Comparison of ENCODE assay signal across 31 mouse cellular contexts in genomic region chr13:73932201-73932600, GRCm38 (mm10). TPM values are rescaled to one million over a fixed set of nuclear protein-coding genes. Genes with fewer than 3 reads are reported as not detected.
DNase-seq lines count a peak whose midpoint lies in the region; ATAC-seq lines count a peak whose summit lies in the region.
"Had no signal": no experiment of that assay in that cellular context is flagged by ENCODE, and none has a peak within 500 bp of the region (broad histone marks: within the 10 kb centered on the region; RNA-seq: fewer than 3 reads in every experiment).

No protein-coding gene starts in this region.

- H3K9ac ChIP-seq in heart, embryonic 13.5 days = 0 out of 2 replicates have a peak overlapping the region, but pooled peaks have one; percentile 21
- no peak overlapping the region for H3K9ac ChIP-seq in hindbrain, embryonic 14.5 days
- H3K9ac ChIP-seq: embryonic facial prominence, embryonic 12.5 days; forebrain, embryonic 12.5 days had no signal

- peaks cover 8% of the 10 kb centered on the region for H3K4me1 ChIP-seq in heart, embryonic 13.5 days
- peaks cover 4% of the 10 kb centered on the region for H3K4me1 ChIP-seq in hindbrain, embryonic 14.5 days (replicated peaks; ENCODE audit: control insufficient read depth, insufficient read depth, low read length)

- no peak overlapping the region for H3K27ac ChIP-seq in heart, embryonic 13.5 days (replicated peaks)
- no peak overlapping the region for H3K27ac ChIP-seq in hindbrain, embryonic 14.5 days
- H3K27ac ChIP-seq: embryonic facial prominence, embryonic 10.5 days; embryonic facial prominence, embryonic 12.5 days; forebrain, embryonic 10.5 days; forebrain, embryonic 12.5 days had no signal

- H3K36me3 ChIP-seq in heart, embryonic 13.5 days = peaks cover 77% of the 10 kb centered on the region
- peaks cover 33% of the 10 kb centered on the region for H3K36me3 ChIP-seq in hindbrain, embryonic 14.5 days (replicated peaks; ENCODE audit: control insufficient read depth, insufficient read depth)

- no peaks in the 10 kb centered on the region for H3K9me3 ChIP-seq in heart, embryonic 13.5 days
- H3K9me3 ChIP-seq in hindbrain, embryonic 14.5 days (ENCODE audit: control insufficient read depth, low read length) = no peaks in the 10 kb centered on the region
- H3K9me3 ChIP-seq: embryonic facial prominence, embryonic 10.5 days; embryonic facial prominence, embryonic 12.5 days; forebrain, embryonic 10.5 days; forebrain, embryonic 12.5 days; G1E had no signal

- intact Hi-C loops in heart, postnatal 14 days (cut with DNase I) = no loop called here

- 84% methylated on average over 10 of the region's 10 CpGs for WGBS in heart, embryonic 13.5 days
- WGBS in hindbrain, embryonic 14.5 days = 91% methylated on average over 10 of the region's 10 CpGs

- no peak for ATAC-seq in heart, embryonic 13.5 days (ENCODE audit: extremely low read depth, insufficient number of reproducible peaks, low FRiP score, low TSS enrichment)
- ATAC-seq in hindbrain, embryonic 14.5 days (ENCODE audit: low FRiP score) = no peak
- ATAC-seq: activated CD4-positive, CD25-positive, alpha-beta regulatory T cell, adult 4 months; CD4-positive, CD25-positive, alpha-beta regulatory T cell, adult 4 months; forebrain, embryonic 14.5 days; forebrain, embryonic 16.5 days; Patski had no signal

- H3K4me2 ChIP-seq in heart, embryonic 13.5 days = no peak overlapping the region
- H3K4me2 ChIP-seq in hindbrain, embryonic 14.5 days (replicated peaks) = no peak overlapping the region
- H3K4me2 ChIP-seq: embryonic facial prominence, embryonic 12.5 days; forebrain, embryonic 12.5 days had no signal

- DNase-seq in heart, adult 11 months = peak; percentile 82
- no peak for DNase-seq in heart, adult 9 months (ENCODE audit: low spot score in 2 of 2)
- DNase-seq in heart, postnatal 14 days = no peak
- peak; percentile 7 for DNase-seq in ovary, postnatal 36 days (ENCODE audit: low spot score)
- DNase-seq in ovary, postnatal 14 days (ENCODE audit: low spot score) = no peak
- peak; percentile 30 for DNase-seq in fat pad, adult 2 months (ENCODE audit: extremely low read depth, low read depth, low spot score)
- no peak for DNase-seq in hindbrain, embryonic 14.5 days (ENCODE audit: low spot score)
- DNase-seq: adrenal gland, adult 8-10 months; adrenal gland, postnatal 14 days; adrenal gland, postnatal 36 days; B cell, adult 2 months; cerebellum, adult 11-12 months; cerebellum, adult 2 months; cerebellum, adult 9-10 months; cerebellum, postnatal 10 days; cerebellum, postnatal 25 days had no signal

- no peak overlapping the region for H3K4me3 ChIP-seq in heart, embryonic 13.5 days
- no peak overlapping the region for H3K4me3 ChIP-seq in hindbrain, embryonic 14.5 days (replicated peaks; ENCODE audit: low read length)
- H3K4me3 ChIP-seq: embryonic facial prominence, embryonic 10.5 days; embryonic facial prominence, embryonic 12.5 days; forebrain, embryonic 10.5 days; forebrain, embryonic 12.5 days had no signal

- H3K27me3 ChIP-seq in heart, embryonic 13.5 days (replicated peaks) = no peaks in the 10 kb centered on the region
- H3K27me3 ChIP-seq in hindbrain, embryonic 14.5 days (ENCODE audit: control insufficient read depth, insufficient read depth, low read length) = no peaks in the 10 kb centered on the region
- H3K27me3 ChIP-seq: CH12.LX; embryonic facial prominence, embryonic 12.5 days; forebrain, embryonic 12.5 days; Patski had no signal

RNA-seq across cellular contexts. Expression of gene Trip13, which starts 5.4 kb away (rescaled TPM):
- 32.0 and 35.2 TPM in 2 replicates for polyA plus RNA-seq in heart, embryonic 13.5 days (2015; fragmentation: Nextera tagmentation; extraction: Ambion mirVana)
- 1 to 10 TPM in 1 of 2 experiments, under 1 TPM in 1; 0.62 to 1.4 TPM for total RNA-seq in heart, postnatal 14 days (2021)
- polyA plus RNA-seq in hindbrain, embryonic 14.5 days (2014; fragmentation: Nextera tagmentation; extraction: Ambion mirVana) = 10.0 and 11.7 TPM in 2 replicates

RNA-seq across cellular contexts. Expression of gene Brd9, which starts 5.4 kb away (rescaled TPM):
- polyA plus RNA-seq in heart, embryonic 13.5 days (2015; fragmentation: Nextera tagmentation; extraction: Ambion mirVana) = 37.4 and 38.7 TPM in 2 replicates
- total RNA-seq in heart, postnatal 14 days (2021) = 10 to 100 TPM; 23.3 to 24.8 TPM
- 80.6 and 86.8 TPM in 2 replicates for polyA plus RNA-seq in hindbrain, embryonic 14.5 days (2014; fragmentation: Nextera tagmentation; extraction: Ambion mirVana)

RNA-seq across cellular contexts. Expression of gene Zdhhc11, which starts 31.4 kb away (rescaled TPM):
- polyA plus RNA-seq in heart, embryonic 13.5 days (2015; fragmentation: Nextera tagmentation; extraction: Ambion mirVana) = not detected in 2 replicates
- total RNA-seq in heart, postnatal 14 days (2021) = not detected
- polyA plus RNA-seq in hindbrain, embryonic 14.5 days (2014; fragmentation: Nextera tagmentation; extraction: Ambion mirVana) = not detected in 2 replicates
- total RNA-seq: adrenal gland, adult 18-20 months; adrenal gland, adult 8-10 months; adrenal gland, postnatal 14 days; adrenal gland, postnatal 36 days; CH12.LX; G1E had no signal
- polyA plus RNA-seq: activated CD4-positive, CD25-positive, alpha-beta regulatory T cell, adult 4 months; CD4-positive, CD25-positive, alpha-beta regulatory T cell, adult 4 months; cerebellum, adult 2 months; cortical plate, adult 2 months; embryonic facial prominence, embryonic 10.5 days; embryonic facial prominence, embryonic 12.5 days; embryonic facial prominence, embryonic 14.5 days; forebrain, embryonic 10.5 days; forebrain, embryonic 12.5 days; forebrain, embryonic 14.5 days; forebrain, embryonic 16.5 days; G1E; Patski had no signal

Comparison
In these comparisons a context has a peak if more than half of its experiments do, and no peak if none do; other contexts are left out.
1. DNase-seq: peak in heart, adult 11 months (single experiment), ovary, postnatal 36 days (single experiment) and fat pad, adult 2 months (single experiment); none in heart, adult 9 months (0 of 2), heart, postnatal 14 days (0 of 2), ovary, postnatal 14 days (single experiment) and hindbrain, embryonic 14.5 days (single experiment).